Mouse (Mus musculus) forebrain, embryonic 13.5 days (tissue): ENCODE data around the gene Cldnd2. TPM values are rescaled to one million over a fixed set of nuclear protein-coding genes. Genes with fewer than 3 reads are reported as not detected.

Experiments
- ATAC-seq: fragments of 200-750 bp; cut with Nextera tagmentation; 2 replicates; pipeline ENCODE4 v1.8.0; 2017
- H3K27ac ChIP-seq: fragments of 300-500 bp; sonication (generic); 2 replicates; pipeline ENCODE4 v1.5.1; 2015; ENCODE audit warnings: inconsistent platforms, mild to moderate bottlenecking, moderate library complexity
- H3K27me3 ChIP-seq: fragments of 300-500 bp; sonication (generic); 2 replicates; pipeline ENCODE4 v1.6.1; 2015; ENCODE audit warnings: mild to moderate bottlenecking, inconsistent platforms
- H3K36me3 ChIP-seq: fragments of 300-500 bp; sonication (generic); 2 replicates; pipeline ENCODE4 v1.6.1; 2015; ENCODE audit warnings: mild to moderate bottlenecking, inconsistent platforms; ENCODE audit not compliant: poor library complexity, severe bottlenecking
- H3K4me1 ChIP-seq: fragments of 300-500 bp; sonication (generic); 2 replicates; pipeline ENCODE4 v1.6.1; 2015; ENCODE audit warnings: inconsistent platforms
- H3K4me2 ChIP-seq: fragments of 300-500 bp; sonication (generic); 2 replicates; pipeline ENCODE4 v1.6.1; 2015; ENCODE audit warnings: inconsistent platforms, mild to moderate bottlenecking, moderate library complexity
- H3K4me3 ChIP-seq: fragments of 300-500 bp; sonication (generic); 2 replicates; pipeline ENCODE4 v1.5.1; 2015; ENCODE audit warnings: mild to moderate bottlenecking, inconsistent platforms
- H3K9ac ChIP-seq: fragments of 300-500 bp; sonication (generic); 2 replicates; pipeline ENCODE4 v1.6.1; 2015; ENCODE audit warnings: mild to moderate bottlenecking, inconsistent platforms
- H3K9me3 ChIP-seq: fragments of 300-500 bp; sonication (generic); replicated peaks from 2 replicates; pipeline ENCODE4 v1.6.1; 2016; ENCODE audit warnings: inconsistent platforms
- WGBS: fragments of 180-500 bp; shearing (Covaris S2); methylation state at CpG from one replicate; pipeline ENCODE4 v1.1.7; 2015; 5-methylcytosine and 5-hydroxymethylcytosine counted together
- polyA plus RNA-seq: library from polyadenylated mRNA; unstranded; fragments of >200 nt; fragmentation: Nextera tagmentation; extraction: Ambion mirVana; gene quantifications from 2 replicates; pipeline ENCODE4 v1.2.1, GENCODE M21; 2015

Cldnd2 gene
- polyA plus RNA-seq, 1 experiment from 2014 or later: not detected

- Histone ChIP-seq H3K4me1 (no peaks in the 10 kb centered on the region), H3K4me3 (no peak overlapping the region), H3K9ac (no peak overlapping the region), H3K27ac (no peak overlapping the region), H3K27me3 (no peaks in the 10 kb centered on the region), H3K9me3 (no peaks in the 10 kb centered on the region), H3K36me3 (peaks cover 39% of the 10 kb centered on the region), H3K4me2 (no peak overlapping the region)
- WGBS: 95% methylated on average over 11 of the region's 11 CpGs
- no peak for ATAC-seq
Observed at GRCm38 (mm10) chr7:43451726-43452125, 11.1 kb downstream of the Cldnd2 start.

- no peak overlapping the region for H3K9ac ChIP-seq
Observed at GRCm38 (mm10) chr7:43452609-43453008, 12.0 kb downstream of the Cldnd2 start.

GRCm38 (mm10) chr7:43453599-43454355, 13.2 kb downstream of the Cldnd2 start:
- ATAC-seq: no peak
- Histone ChIP-seq H3K4me1 (no peaks in the 10 kb centered on the region), H3K4me2 (no peak overlapping the region), H3K27ac (no peak overlapping the region), H3K36me3 (peaks cover 52% of the 10 kb centered on the region), H3K9me3 (no peaks in the 10 kb centered on the region), H3K4me3 (no peak overlapping the region), H3K9ac (no peak overlapping the region), H3K27me3 (no peaks in the 10 kb centered on the region)
- WGBS: 90% methylated on average over 14 of the region's 14 CpGs

More at GRCm38 (mm10) chr7:43452609-43453008, 12.0 kb downstream of the Cldnd2 start:
- no peak for ATAC-seq
- H3K9me3 ChIP-seq: no peaks in the 10 kb centered on the region
- no peaks in the 10 kb centered on the region for H3K27me3 ChIP-seq
- no peaks in the 10 kb centered on the region for H3K4me1 ChIP-seq
- no peak overlapping the region for H3K4me2 ChIP-seq
- 33% methylated on average over 4 of the region's 4 CpGs for WGBS
- no peak overlapping the region for H3K27ac ChIP-seq
- H3K36me3 ChIP-seq: peaks cover 47% of the 10 kb centered on the region
- H3K4me3 ChIP-seq: no peak overlapping the region

- no peak for ATAC-seq
- Histone ChIP-seq H3K27me3 (no peaks in the 10 kb centered on the region), H3K4me1 (no peaks in the 10 kb centered on the region), H3K9me3 (no peaks in the 10 kb centered on the region), H3K4me2 (no peak overlapping the region), H3K27ac (no peak overlapping the region), H3K36me3 (peaks cover 52% of the 10 kb centered on the region), H3K9ac (no peak overlapping the region), H3K4me3 (no peak overlapping the region)
- WGBS: 94% methylated on average over 6 of the region's 6 CpGs
Observed at GRCm38 (mm10) chr7:43454371-43454770, 13.8 kb downstream of the Cldnd2 start.

- no peak within 1 kb of the TSS for H3K4me3 ChIP-seq
- WGBS: 77% methylated on average over 4 of the region's 4 CpGs
- no peak for ATAC-seq
- peaks cover 18% of the 10 kb centered on the region for H3K4me1 ChIP-seq
- H3K36me3 ChIP-seq: peaks cover 3% of the 10 kb centered on the region
- peaks cover 28% of the 10 kb centered on the region for H3K27me3 ChIP-seq
- no peaks in the 10 kb centered on the region for H3K9me3 ChIP-seq
- H3K4me2 ChIP-seq: no peak within 1 kb of the TSS
- H3K9ac ChIP-seq: no peak within 1 kb of the TSS
- no peak within 1 kb of the TSS for H3K27ac ChIP-seq
Observed at GRCm38 (mm10) chr7:43462851-43463250, 22.3 kb downstream of the Cldnd2 start, which contains the start of gene Vsig10l. Vsig10l (plus strand) TSS chr7:43463151.

GRCm38 (mm10) chr7:43463976-43464375, 23.4 kb downstream of the Cldnd2 start:
- Histone ChIP-seq H3K27ac (no peak overlapping the region), H3K4me2 (no peak overlapping the region), H3K4me3 (no peak overlapping the region), H3K36me3 (no peaks in the 10 kb centered on the region), H3K4me1 (peaks cover 18% of the 10 kb centered on the region), H3K9me3 (no peaks in the 10 kb centered on the region), H3K9ac (no peak overlapping the region), H3K27me3 (peaks cover 29% of the 10 kb centered on the region)
- 82% methylated on average over 7 of the region's 7 CpGs for WGBS
- ATAC-seq: no peak

GRCm38 (mm10) chr7:43464864-43465343, 24.3 kb downstream of the Cldnd2 start:
- WGBS: 6% methylated on average over 35 of the region's 35 CpGs
- Histone ChIP-seq H3K9ac (peak overlapping the region; percentile 53), H3K27ac (no peak overlapping the region), H3K27me3 (peaks cover 29% of the 10 kb centered on the region), H3K4me3 (peak overlapping the region; percentile 45), H3K36me3 (no peaks in the 10 kb centered on the region), H3K9me3 (no peaks in the 10 kb centered on the region), H3K4me1 (peaks cover 18% of the 10 kb centered on the region), H3K4me2 (peak overlapping the region; percentile 81)
- ATAC-seq: peak; percentile 14

GRCm38 (mm10) chr7:43465344-43466098, 24.9 kb downstream of the Cldnd2 start:
- Histone ChIP-seq H3K27ac (no peak overlapping the region), H3K9me3 (no peaks in the 10 kb centered on the region), H3K4me2 (peak overlapping the region; percentile 81), H3K36me3 (no peaks in the 10 kb centered on the region), H3K4me3 (peak overlapping the region; percentile 45), H3K27me3 (peaks cover 29% of the 10 kb centered on the region), H3K4me1 (peaks cover 18% of the 10 kb centered on the region), H3K9ac (peak overlapping the region; percentile 58)
- WGBS: under 1% methylated on average over 33 of the region's 33 CpGs
- peak; percentile 85 for ATAC-seq

GRCm38 (mm10) chr7:43466099-43466694, 25.6 kb downstream of the Cldnd2 start:
- peak overlapping the region; percentile 45 for H3K4me3 ChIP-seq
- H3K9ac ChIP-seq: peak overlapping the region; percentile 58
- peak overlapping the region; percentile 81 for H3K4me2 ChIP-seq
- no peak overlapping the region for H3K27ac ChIP-seq
- H3K27me3 ChIP-seq: peaks cover 29% of the 10 kb centered on the region
- H3K4me1 ChIP-seq: peaks cover 18% of the 10 kb centered on the region
- 2% methylated on average over 33 of the region's 33 CpGs for WGBS
- no peaks in the 10 kb centered on the region for H3K9me3 ChIP-seq
- ATAC-seq: peak; percentile 63
- H3K36me3 ChIP-seq: no peaks in the 10 kb centered on the region

- Histone ChIP-seq H3K4me1 (peaks cover 10% of the 10 kb centered on the region), H3K27ac (no peak overlapping the region), H3K9me3 (no peaks in the 10 kb centered on the region), H3K9ac (no peak overlapping the region), H3K4me2 (no peak overlapping the region), H3K36me3 (peaks cover 23% of the 10 kb centered on the region), H3K4me3 (no peak overlapping the region), H3K27me3 (peaks cover 11% of the 10 kb centered on the region; the same call in 1 of the 2 replicates)
- 39% methylated on average over 8 of the region's 8 CpGs for whole genome bisulfite sequencing
- ATAC-seq: no peak
Observed at GRCm38 (mm10) chr7:43470373-43470772, 29.8 kb downstream of the Cldnd2 start.

GRCm38 (mm10) chr7:43475706-43476105, 35.1 kb downstream of the Cldnd2 start:
- Histone ChIP-seq H3K27ac (no peak overlapping the region), H3K36me3 (peaks cover 39% of the 10 kb centered on the region), H3K9me3 (no peaks in the 10 kb centered on the region), H3K4me2 (no peak overlapping the region), H3K27me3 (peaks cover 32% of the 10 kb centered on the region), H3K9ac (no peak overlapping the region), H3K4me1 (peaks cover 20% of the 10 kb centered on the region), H3K4me3 (no peak overlapping the region)
- ATAC-seq: no peak
- WGBS: 14% methylated on average over 23 of the region's 23 CpGs

GRCm38 (mm10) chr7:43476376-43476775, 35.8 kb downstream of the Cldnd2 start:
- peaks cover 22% of the 10 kb centered on the region for H3K4me1 ChIP-seq
- no peak for ATAC-seq
- H3K27me3 ChIP-seq: peaks cover 32% of the 10 kb centered on the region
- no peak overlapping the region for H3K4me2 ChIP-seq
- no peak overlapping the region for H3K9ac ChIP-seq
- H3K9me3 ChIP-seq: no peaks in the 10 kb centered on the region
- no peak overlapping the region for H3K27ac ChIP-seq
- 4% methylated on average over 13 of the region's 13 CpGs for WGBS
- H3K4me3 ChIP-seq: no peak overlapping the region
- peaks cover 39% of the 10 kb centered on the region for H3K36me3 ChIP-seq
